Mouse (Mus musculus): Measurements from ENCODE around the gene Olfr27. TPM values are rescaled to one million over a fixed set of nuclear protein-coding genes. Genes with fewer than 3 reads are reported as not detected.

Gene Olfr27
- polyA plus RNA-seq (2016; fragmentation: Nextera tagmentation; extraction: Ambion mirVana), result not detected in 2 replicates

- no peak for DNase-seq (ENCODE audit: extremely low spot score, low spot score)
- H3K4me3 ChIP-seq, result no peak within 1 kb of the TSS
- H3K27ac ChIP-seq, result no peak within 1 kb of the TSS
- H3K27me3 ChIP-seq (ENCODE audit: poor library complexity, severe bottlenecking), result no peaks in the 10 kb centered on the region
- no peaks in the 10 kb centered on the region for H3K4me1 ChIP-seq
- H3K9me3 ChIP-seq, result no peaks in the 10 kb centered on the region
- H3K36me3 ChIP-seq (replicated peaks), result no peaks in the 10 kb centered on the region
Measured at GRCm38 (mm10) chr9:39127831-39128230, at the start of gene Olfr27. Gene Olfr27, plus strand, starts transcription at chr9:39128131.

- Histone ChIP-seq H3K27me3 (ENCODE audit: poor library complexity, severe bottlenecking) (no peaks in the 10 kb centered on the region), H3K4me3 (no peak within 1 kb of the TSS), H3K4me1 (no peaks in the 10 kb centered on the region), H3K27ac (no peak within 1 kb of the TSS), H3K9me3 (peaks cover 8% of the 10 kb centered on the region; the same call in 1 of the 2 replicates), H3K36me3 (replicated peaks) (no peaks in the 10 kb centered on the region)
- WGBS, result 91% methylated on average over 2 of the region's 2 CpGs
- DNase-seq (ENCODE audit: extremely low spot score, low spot score), result no peak
Measured at GRCm38 (mm10) chr9:39078787-39079186, 49.1 kb upstream of the Olfr27 start, which contains the start of gene Olfr938. Gene Olfr938, minus strand, starts transcription at chr9:39078887.

- H3K27me3 ChIP-seq (ENCODE audit: poor library complexity, severe bottlenecking), result no peaks in the 10 kb centered on the region
- no peak for DNase-seq (ENCODE audit: extremely low spot score, low spot score)
- H3K4me3 ChIP-seq, result no peak overlapping the region
- WGBS, result 85% methylated on average over 1 of the region's 1 CpGs
- no peaks in the 10 kb centered on the region for H3K36me3 ChIP-seq (replicated peaks)
- H3K4me1 ChIP-seq, result no peaks in the 10 kb centered on the region
- no peaks in the 10 kb centered on the region for H3K9me3 ChIP-seq
- no peak overlapping the region for H3K27ac ChIP-seq
Measured at GRCm38 (mm10) chr9:39127326-39127725, 605 bp upstream of the Olfr27 start.

- 69% methylated on average over 1 of the region's 1 CpGs for whole genome bisulfite sequencing
- no peaks in the 10 kb centered on the region for H3K27me3 ChIP-seq (ENCODE audit: poor library complexity, severe bottlenecking)
- no peak overlapping the region for H3K4me3 ChIP-seq
- no peaks in the 10 kb centered on the region for H3K9me3 ChIP-seq
- DNase-seq (ENCODE audit: extremely low spot score, low spot score), result no peak
- no peaks in the 10 kb centered on the region for H3K4me1 ChIP-seq
- no peak overlapping the region for H3K27ac ChIP-seq
- no peaks in the 10 kb centered on the region for H3K36me3 ChIP-seq (replicated peaks)
Measured at GRCm38 (mm10) chr9:39152401-39152800, 24.5 kb downstream of the Olfr27 start.

- H3K27ac ChIP-seq, result no peak within 1 kb of the TSS
- no peaks in the 10 kb centered on the region for H3K4me1 ChIP-seq
- no peak for DNase-seq (ENCODE audit: extremely low spot score, low spot score)
- H3K27me3 ChIP-seq (ENCODE audit: poor library complexity, severe bottlenecking), result no peaks in the 10 kb centered on the region
- H3K9me3 ChIP-seq, result peaks cover 12% of the 10 kb centered on the region
- H3K4me3 ChIP-seq, result no peak within 1 kb of the TSS
- WGBS, result 91% methylated on average over 5 of the region's 5 CpGs
- H3K36me3 ChIP-seq (replicated peaks), result no peaks in the 10 kb centered on the region
Measured at GRCm38 (mm10) chr9:39166004-39166403, 38.1 kb downstream of the Olfr27 start, which contains the start of gene Olfr943. Gene Olfr943, plus strand, starts transcription at chr9:39166304.

Other genes starting within 250 kb of the Olfr27 start
- not detected in 2 replicates for gene Olfr930, start 198.3 kb upstream of the Olfr27 start, polyA plus RNA-seq (2016; fragmentation: Nextera tagmentation; extraction: Ambion mirVana)
- gene Olfr933, start 155.8 kb upstream of the Olfr27 start, polyA plus RNA-seq (2016; fragmentation: Nextera tagmentation; extraction: Ambion mirVana), result not detected in 2 replicates
- not detected in 2 replicates for gene Olfr934, start 139.8 kb upstream of the Olfr27 start, polyA plus RNA-seq (2016; fragmentation: Nextera tagmentation; extraction: Ambion mirVana)
- gene Olfr935, start 128.4 kb upstream of the Olfr27 start, polyA plus RNA-seq (2016; fragmentation: Nextera tagmentation; extraction: Ambion mirVana), result not detected in 2 replicates
- not detected in 2 replicates for gene Olfr146, start 104.8 kb upstream of the Olfr27 start, polyA plus RNA-seq (2016; fragmentation: Nextera tagmentation; extraction: Ambion mirVana)
- not detected in 2 replicates for gene Olfr937, start 63.2 kb upstream of the Olfr27 start, polyA plus RNA-seq (2016; fragmentation: Nextera tagmentation; extraction: Ambion mirVana)
- not detected in 2 replicates for gene Olfr938, start 49.2 kb upstream of the Olfr27 start, polyA plus RNA-seq (2016; fragmentation: Nextera tagmentation; extraction: Ambion mirVana)
- not detected in 2 replicates for gene Olfr943, start 38.2 kb downstream of the Olfr27 start, polyA plus RNA-seq (2016; fragmentation: Nextera tagmentation; extraction: Ambion mirVana)
- not detected in 2 replicates for gene Olfr944, start 73.8 kb downstream of the Olfr27 start, polyA plus RNA-seq (2016; fragmentation: Nextera tagmentation; extraction: Ambion mirVana)
- not detected in 2 replicates for gene Olfr1537, start 121.9 kb downstream of the Olfr27 start, polyA plus RNA-seq (2016; fragmentation: Nextera tagmentation; extraction: Ambion mirVana)
- gene Olfr945, start 148.7 kb downstream of the Olfr27 start, polyA plus RNA-seq (2016; fragmentation: Nextera tagmentation; extraction: Ambion mirVana), result not detected in 2 replicates
- gene Olfr948, start 197.9 kb downstream of the Olfr27 start, polyA plus RNA-seq (2016; fragmentation: Nextera tagmentation; extraction: Ambion mirVana), result not detected in 2 replicates

All from forebrain, embryonic 10.5 days (tissue).